Mouse (Mus musculus): Measurements from ENCODE around the gene Naa38. TPM values are rescaled to one million over a fixed set of nuclear protein-coding genes. Genes with fewer than 3 reads are reported as not detected.

Naa38 gene
- polyA plus RNA-seq, 1 experiment from 2014 or later = 105 TPM

DNA sequence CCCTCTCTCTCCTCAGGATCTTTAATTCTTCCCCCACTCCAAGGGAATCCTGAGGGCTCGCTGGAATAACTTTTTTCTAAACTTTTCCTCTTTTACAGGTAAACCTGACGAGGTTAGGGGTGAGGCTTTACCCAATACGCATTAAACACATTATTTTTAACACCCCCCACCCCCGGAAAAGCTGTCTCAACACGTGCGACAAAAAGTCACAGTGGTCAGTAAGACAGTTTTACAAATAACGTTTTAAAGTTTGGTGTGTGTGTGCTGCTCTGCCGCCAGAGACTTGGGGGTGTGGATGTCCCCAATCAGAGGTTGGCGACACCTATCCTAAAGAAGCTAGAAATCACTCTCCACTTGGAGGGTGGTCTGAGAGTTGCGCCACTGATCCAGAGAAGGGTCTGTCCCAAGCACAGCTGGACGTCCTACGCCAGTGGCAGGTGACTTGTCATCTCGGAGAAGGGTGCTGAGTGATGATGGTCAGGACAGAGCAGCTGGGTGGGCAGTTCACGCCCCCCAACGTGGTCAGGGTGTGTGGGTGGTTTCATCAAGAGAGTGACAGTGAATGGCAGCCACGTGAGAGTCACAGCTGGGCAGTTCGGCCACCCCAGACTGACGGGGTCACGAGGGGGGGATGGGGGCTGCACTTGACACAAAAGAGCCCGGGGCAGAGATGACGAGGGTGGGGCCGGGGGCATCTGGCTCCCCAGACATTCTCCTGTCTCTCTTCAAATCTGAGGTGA, 27.5 kb upstream of the Naa38 start:
- H3K27ac ChIP-seq = peak overlapping the region; percentile 100
- ATAC-seq = no peak
- peak overlapping the region; percentile 96 for H3K4me2 ChIP-seq (replicated peaks)
- under 1% methylated on average over 22 of the region's 22 CpGs for WGBS
- no peaks in the 10 kb centered on the region for H3K27me3 ChIP-seq
- peak overlapping the region; percentile 95 for H3K4me3 ChIP-seq (replicated peaks)
- H3K4me1 ChIP-seq (replicated peaks) = peaks cover 70% of the 10 kb centered on the region
- H3K9ac ChIP-seq (replicated peaks) = peak overlapping the region; percentile 99
- H3K9me3 ChIP-seq = no peaks in the 10 kb centered on the region
- peaks cover 16% of the 10 kb centered on the region for H3K36me3 ChIP-seq

DNA sequence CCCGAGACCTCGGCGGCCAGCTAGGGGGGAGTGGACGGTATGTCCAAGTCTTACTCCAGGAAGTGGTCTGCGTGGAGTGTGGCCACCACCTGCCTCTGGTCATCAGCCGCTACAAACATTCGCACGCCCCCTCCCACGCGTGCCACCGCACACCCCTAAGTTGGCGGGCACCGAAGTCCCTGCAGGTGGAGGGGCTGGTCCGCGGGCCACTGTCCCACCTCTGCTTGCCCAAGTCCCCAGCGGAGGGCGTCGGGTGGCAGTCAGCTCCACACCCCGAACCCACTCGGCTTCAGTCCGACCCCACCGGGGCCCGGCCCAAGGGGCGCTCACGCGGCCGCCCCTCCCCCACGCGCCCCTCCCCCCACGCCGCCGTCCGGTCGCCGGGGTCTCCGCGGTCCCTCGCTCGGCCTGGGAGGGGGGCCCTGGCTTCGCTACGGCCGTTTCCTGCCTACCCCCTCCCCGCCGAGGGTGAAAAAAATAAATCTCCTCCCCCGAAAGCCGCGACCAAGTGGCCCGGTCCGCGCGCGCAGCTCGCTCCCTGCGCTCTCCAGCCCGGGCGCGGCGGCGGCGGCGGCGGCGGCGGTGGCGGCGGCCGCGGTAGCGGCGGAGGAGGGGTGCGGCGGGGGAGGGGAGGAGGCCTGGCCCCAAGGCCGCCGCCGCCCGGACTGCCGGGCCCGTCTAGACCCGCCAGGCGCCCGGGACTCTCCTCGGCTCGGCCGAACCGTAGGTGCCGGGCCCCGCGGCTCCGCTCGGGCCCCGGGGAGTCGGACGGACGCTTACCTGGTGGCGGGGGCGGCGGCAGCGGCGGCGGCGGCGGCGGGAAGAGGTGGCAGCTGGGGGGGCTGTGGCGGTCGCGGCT, 26.7 kb upstream of the Naa38 start:
- WGBS = under 1% methylated on average over 46 of the region's 106 CpGs
- Histone ChIP-seq H3K4me2 (replicated peaks) (peak overlapping the region; percentile 96), H3K27ac (peak overlapping the region; percentile 100), H3K27me3 (no peaks in the 10 kb centered on the region), H3K4me1 (replicated peaks) (peaks cover 70% of the 10 kb centered on the region), H3K4me3 (replicated peaks) (peak overlapping the region; percentile 95), H3K9ac (replicated peaks) (peak overlapping the region; percentile 99), H3K9me3 (no peaks in the 10 kb centered on the region), H3K36me3 (peaks cover 14% of the 10 kb centered on the region)
- ATAC-seq = peak; percentile 7; the same call in 1 of the 2 replicates

DNA sequence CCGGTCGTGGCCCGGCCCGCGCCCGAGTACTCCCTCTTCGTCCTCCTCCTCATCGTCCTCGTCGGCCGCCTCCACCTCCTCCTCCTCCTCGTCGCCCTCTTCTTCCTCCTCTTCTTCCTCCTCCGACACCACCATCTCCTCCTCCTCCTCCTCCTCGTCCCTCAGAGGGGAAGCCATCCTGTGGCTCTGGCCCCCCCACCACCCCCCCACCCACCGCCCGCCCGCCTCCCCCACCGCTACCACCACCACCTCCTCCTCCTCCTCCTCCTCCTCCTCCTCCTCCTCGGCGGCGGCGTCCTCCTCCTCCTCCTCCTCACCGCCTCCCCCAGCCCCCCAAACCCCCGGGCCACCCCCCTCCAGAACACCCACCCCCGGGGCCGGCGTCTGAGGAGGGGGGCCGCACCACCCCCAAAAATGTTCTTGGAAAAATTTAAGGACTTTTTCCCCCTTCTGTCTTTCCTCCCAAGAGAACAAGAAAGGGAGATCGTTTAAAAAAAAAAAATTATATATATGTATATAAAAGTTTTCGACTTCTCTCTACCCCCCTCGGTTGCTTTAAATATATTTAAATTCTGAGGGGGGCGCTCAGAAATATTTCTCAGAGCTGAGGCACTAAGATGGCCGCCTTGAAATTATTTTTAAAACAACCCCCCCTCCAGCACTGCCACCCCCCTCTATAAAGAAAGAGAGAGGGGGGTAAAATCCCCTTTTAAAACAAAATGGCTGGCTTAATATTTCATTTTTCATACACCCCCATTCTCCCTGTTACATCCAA, 25.9 kb upstream of the Naa38 start, which contains the start of gene Chd3:
Gene Chd3, minus strand, starts transcription at position 192 of the 775 bp plus-strand sequence.
- H3K36me3 ChIP-seq = peaks cover 9% of the 10 kb centered on the region; the same call in 1 of the 2 replicates
- under 1% methylated on average over 24 of the region's 34 CpGs for WGBS
- H3K27me3 ChIP-seq = no peaks in the 10 kb centered on the region
- peak within 1 kb of the TSS; percentile 99 for H3K9ac ChIP-seq (replicated peaks)
- no peak for ATAC-seq
- peak within 1 kb of the TSS; percentile 96 for H3K4me2 ChIP-seq (replicated peaks)
- H3K4me1 ChIP-seq (replicated peaks) = peaks cover 62% of the 10 kb centered on the region
- H3K9me3 ChIP-seq = no peaks in the 10 kb centered on the region
- H3K27ac ChIP-seq = peak within 1 kb of the TSS; percentile 100
- H3K4me3 ChIP-seq (replicated peaks) = peak within 1 kb of the TSS; percentile 95

DNA sequence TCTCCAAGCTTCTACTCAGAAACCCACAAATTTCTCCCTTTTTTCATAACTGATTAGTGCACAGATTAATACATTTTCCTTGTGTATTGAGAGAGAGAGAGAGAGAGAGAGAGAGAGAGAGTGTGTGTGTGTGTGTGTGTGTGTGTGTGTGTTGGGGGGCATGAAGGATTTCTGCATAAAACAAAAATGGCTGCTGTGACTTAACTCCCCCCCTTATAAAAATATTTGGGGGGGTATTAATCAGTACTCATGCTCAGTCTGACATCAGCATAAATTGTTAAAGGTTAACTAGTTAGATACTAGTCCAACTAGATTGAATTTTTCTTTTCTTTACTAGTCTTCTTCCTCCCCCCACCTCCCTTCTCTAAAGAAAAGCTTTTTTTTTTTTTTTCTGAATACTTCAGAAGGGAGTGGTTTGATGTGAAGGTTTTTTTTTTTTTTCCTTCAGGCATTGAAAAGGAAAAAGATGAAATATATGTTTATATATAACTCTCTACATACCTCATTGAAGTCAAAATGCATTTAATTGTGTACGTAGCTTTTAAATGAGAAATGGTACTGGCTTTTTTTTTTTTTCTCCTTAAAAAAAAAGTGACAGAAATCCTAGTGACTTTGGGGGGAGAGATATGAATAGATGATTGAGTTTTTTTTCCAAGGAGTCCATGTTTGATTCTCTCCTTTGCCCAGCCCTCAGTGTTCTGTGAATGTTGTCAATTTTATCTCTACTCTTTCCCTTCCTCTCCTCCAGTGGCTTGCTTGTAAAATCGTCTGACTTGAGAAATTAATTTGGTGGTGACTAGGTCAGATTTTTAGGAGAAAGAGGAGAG, 25.1 kb upstream of the Naa38 start:
- Histone ChIP-seq H3K9ac (replicated peaks) (peak overlapping the region; percentile 99), H3K27me3 (no peaks in the 10 kb centered on the region), H3K36me3 (peaks cover 9% of the 10 kb centered on the region; the same call in 1 of the 2 replicates), H3K4me1 (replicated peaks) (peaks cover 54% of the 10 kb centered on the region), H3K9me3 (no peaks in the 10 kb centered on the region), H3K4me3 (replicated peaks) (peak overlapping the region; percentile 95), H3K4me2 (replicated peaks) (peak overlapping the region; percentile 96), H3K27ac (peak overlapping the region; percentile 100)
- ATAC-seq = no peak
- 23% methylated on average over 2 of the region's 2 CpGs for WGBS

DNA sequence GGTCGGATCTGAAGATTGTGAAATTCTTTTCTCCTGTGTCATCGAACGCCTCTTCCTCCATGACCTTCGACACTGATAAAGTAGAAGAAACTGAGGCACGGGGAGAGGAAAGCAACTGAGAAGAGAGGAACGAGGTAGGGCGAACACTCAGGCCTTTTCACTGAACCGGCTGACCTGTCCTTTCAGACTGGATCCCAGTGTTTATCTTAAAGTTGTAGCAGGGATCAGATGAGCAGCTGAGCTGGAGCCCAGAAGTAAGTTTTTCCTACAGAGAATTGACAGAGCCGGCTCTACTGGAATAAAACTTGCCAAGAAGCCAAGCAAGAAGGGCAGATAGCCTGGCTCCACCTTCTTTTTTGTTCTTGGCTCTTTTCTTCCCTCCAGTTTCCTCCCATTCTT, 24.5 kb upstream of the Naa38 start:
- H3K36me3 ChIP-seq = peaks cover 12% of the 10 kb centered on the region
- no peaks in the 10 kb centered on the region for H3K27me3 ChIP-seq
- no peaks in the 10 kb centered on the region for H3K9me3 ChIP-seq
- peak overlapping the region; percentile 79 for H3K27ac ChIP-seq
- H3K4me3 ChIP-seq (replicated peaks) = peak overlapping the region; percentile 19; the same call in 1 of the 2 replicates
- peak overlapping the region; percentile 42 for H3K4me2 ChIP-seq (replicated peaks)
- H3K9ac ChIP-seq (replicated peaks) = peak overlapping the region; percentile 48; the same call in 1 of the 2 replicates
- WGBS = 12% methylated on average over 9 of the region's 9 CpGs
- no peak for ATAC-seq
- H3K4me1 ChIP-seq (replicated peaks) = peaks cover 48% of the 10 kb centered on the region

DNA sequence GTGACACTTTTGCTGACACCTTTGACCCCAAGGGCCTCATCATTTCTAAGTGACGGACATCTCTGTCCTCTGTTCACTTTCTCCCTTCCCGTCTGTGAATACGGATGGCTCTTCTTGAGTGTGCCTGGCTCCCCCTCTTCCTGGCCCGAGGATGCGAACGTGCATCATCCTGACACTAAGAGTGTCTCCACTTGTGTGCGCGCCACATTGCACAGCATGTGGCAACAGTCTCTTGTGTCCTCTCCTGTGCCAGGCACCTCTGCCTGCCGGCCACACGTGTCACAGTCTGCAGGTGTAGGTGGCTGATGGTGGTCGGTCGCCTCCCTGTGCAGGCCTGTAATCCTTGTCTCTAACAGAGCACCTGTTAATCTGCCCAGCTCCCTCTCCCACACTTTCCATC, 23.7 kb upstream of the Naa38 start:
- no peak for ATAC-seq
- 21% methylated on average over 12 of the region's 12 CpGs for WGBS

DNA sequence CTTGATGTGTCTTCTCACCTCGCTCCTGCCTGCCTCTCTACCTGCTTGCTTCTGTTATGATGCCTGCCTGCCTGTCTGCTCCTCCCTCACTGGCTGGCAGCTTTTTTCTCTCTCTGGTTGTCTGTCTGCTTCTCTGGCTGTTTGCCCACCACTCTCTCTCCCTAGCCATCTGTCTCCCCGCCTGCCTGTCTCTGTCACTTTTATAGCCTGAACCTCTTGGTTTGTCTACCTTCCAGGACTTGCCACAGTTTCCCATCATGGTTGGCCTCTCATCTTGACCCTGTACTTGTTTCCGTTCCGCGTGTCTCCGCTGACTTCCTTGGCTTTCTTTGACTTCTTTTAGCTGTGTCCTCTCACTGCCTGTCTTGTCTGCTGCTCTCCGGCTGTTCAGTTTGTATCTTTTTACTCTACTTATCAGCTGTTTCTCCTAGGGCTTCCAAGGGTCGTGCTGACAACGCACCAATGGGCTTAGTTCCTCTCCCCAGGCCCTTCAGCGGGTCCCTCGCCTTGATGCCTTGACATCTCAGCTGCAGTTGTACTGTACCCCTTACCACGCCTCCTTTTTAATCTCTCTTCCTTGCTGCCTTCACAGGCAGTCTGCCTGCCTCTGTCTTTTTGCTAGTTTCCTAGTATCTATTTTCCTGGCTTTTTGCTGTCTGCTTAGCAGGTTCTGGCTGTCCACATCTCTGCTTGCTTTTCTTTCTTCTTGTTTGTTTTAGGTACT, 23.1 kb upstream of the Naa38 start:
- Histone ChIP-seq H3K36me3 (peaks cover 13% of the 10 kb centered on the region), H3K9ac (replicated peaks) (peak overlapping the region; percentile 48), H3K27me3 (no peaks in the 10 kb centered on the region), H3K4me3 (replicated peaks) (peak overlapping the region; percentile 19; the same call in 1 of the 2 replicates), H3K9me3 (no peaks in the 10 kb centered on the region), H3K4me1 (replicated peaks) (peaks cover 41% of the 10 kb centered on the region), H3K27ac (peak overlapping the region; percentile 79), H3K4me2 (replicated peaks) (peak overlapping the region; percentile 42)
- ATAC-seq = no peak
- 47% methylated on average over 12 of the region's 12 CpGs for WGBS

More for the DNA sequence above, 23.7 kb upstream of the Naa38 start:
- no peaks in the 10 kb centered on the region for H3K27me3 ChIP-seq
- H3K9ac ChIP-seq (replicated peaks) = peak overlapping the region; percentile 48
- H3K9me3 ChIP-seq = no peaks in the 10 kb centered on the region
- peak overlapping the region; percentile 79 for H3K27ac ChIP-seq
- peak overlapping the region; percentile 42 for H3K4me2 ChIP-seq (replicated peaks)
- H3K4me1 ChIP-seq (replicated peaks) = peaks cover 43% of the 10 kb centered on the region
- H3K4me3 ChIP-seq (replicated peaks) = peak overlapping the region; percentile 19
- peaks cover 13% of the 10 kb centered on the region for H3K36me3 ChIP-seq

DNA sequence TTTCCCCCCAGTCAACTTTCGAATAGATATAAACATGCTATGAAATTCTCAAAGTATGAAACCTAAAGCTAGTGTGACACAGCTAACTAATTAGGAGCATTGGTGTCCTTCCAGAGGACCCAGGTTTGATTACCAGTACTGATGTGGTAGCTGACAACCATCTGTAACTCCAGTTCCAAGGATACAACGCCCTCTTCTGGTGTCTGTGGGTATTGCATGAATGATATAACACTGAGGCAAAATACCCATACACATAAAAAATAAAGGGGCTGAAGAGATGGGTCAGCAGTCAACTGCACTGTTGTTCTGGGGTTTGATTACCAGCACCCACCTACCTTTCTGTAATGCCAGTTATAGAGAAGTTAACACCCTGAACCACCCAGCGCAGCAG, 22.5 kb upstream of the Naa38 start:
- H3K4me3 ChIP-seq (replicated peaks) = no peak overlapping the region
- H3K4me1 ChIP-seq (replicated peaks) = peaks cover 35% of the 10 kb centered on the region
- no peak overlapping the region for H3K4me2 ChIP-seq (replicated peaks)
- 67% methylated on average over 3 of the region's 3 CpGs for WGBS
- peak overlapping the region; percentile 79; the same call in 1 of the 2 replicates for H3K27ac ChIP-seq
- no peaks in the 10 kb centered on the region for H3K27me3 ChIP-seq
- H3K9me3 ChIP-seq = no peaks in the 10 kb centered on the region
- no peak for ATAC-seq
- no peak overlapping the region for H3K9ac ChIP-seq (replicated peaks)
- peaks cover 17% of the 10 kb centered on the region for H3K36me3 ChIP-seq

DNA sequence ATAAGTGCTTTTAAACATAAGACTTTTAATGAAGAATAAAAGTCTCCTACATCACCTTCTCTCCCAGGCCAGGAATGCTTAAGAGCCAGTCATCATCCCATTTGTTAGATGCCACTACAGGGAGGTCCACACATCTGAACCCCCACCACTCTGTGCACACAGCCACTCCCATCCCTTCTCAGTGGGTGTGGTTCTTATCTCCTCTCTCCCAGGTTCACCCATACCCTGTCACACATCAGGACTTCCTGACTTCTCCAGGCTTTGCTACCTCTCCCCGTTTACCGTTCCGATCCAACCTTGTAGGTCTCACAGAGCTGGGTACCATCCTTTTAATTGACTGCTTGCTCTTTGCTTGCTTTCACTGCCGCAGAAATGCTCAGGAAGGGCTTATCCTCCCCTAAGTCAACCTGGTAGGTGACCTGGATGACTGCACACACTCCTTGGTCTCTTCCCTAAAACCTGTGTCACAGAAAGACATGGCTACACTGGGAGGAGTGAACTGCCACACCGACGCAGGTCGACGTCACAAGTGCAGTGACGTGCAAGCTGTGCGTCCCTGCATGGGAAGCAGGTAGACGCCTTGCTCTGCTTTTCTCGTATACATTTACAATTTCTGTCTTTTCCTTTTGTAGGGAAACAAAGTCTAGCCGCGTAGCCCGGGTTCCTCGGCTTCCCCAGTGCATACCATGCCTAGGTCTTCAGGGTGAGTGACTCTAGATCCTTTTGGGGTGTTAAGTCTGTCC, 21.9 kb upstream of the Naa38 start:
- peaks cover 31% of the 10 kb centered on the region for H3K4me1 ChIP-seq (replicated peaks)
- H3K9ac ChIP-seq (replicated peaks) = no peak overlapping the region
- H3K9me3 ChIP-seq = no peaks in the 10 kb centered on the region
- no peak overlapping the region for H3K4me3 ChIP-seq (replicated peaks)
- peaks cover 20% of the 10 kb centered on the region for H3K36me3 ChIP-seq
- WGBS = 94% methylated on average over 16 of the region's 16 CpGs
- ATAC-seq = no peak
- no peak overlapping the region for H3K4me2 ChIP-seq (replicated peaks)
- H3K27me3 ChIP-seq = no peaks in the 10 kb centered on the region
- H3K27ac ChIP-seq = no peak overlapping the region

DNA sequence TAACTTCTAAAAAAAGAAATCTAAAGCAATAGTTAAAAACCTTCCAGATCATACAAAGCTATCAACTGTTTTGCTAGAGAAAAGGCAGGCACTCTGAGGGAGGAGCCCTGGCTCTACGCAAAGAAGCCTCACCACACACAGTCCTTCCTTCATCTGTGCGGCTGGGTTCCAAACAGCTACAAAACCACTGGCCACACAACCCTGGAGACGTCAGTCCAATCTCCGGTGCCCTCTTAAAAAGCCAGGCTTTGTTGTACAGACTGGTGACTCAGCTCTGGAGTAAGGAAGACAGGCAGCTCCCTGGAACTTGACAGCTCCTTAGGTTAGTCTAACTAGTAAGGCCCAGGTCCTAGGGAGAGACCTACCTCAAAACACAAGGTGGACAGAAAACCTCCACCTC, 19.6 kb upstream of the Naa38 start:
- H3K9me3 ChIP-seq = no peaks in the 10 kb centered on the region
- ATAC-seq = no peak
- no peaks in the 10 kb centered on the region for H3K27me3 ChIP-seq
- peaks cover 20% of the 10 kb centered on the region for H3K36me3 ChIP-seq
- H3K4me1 ChIP-seq (replicated peaks) = peaks cover 24% of the 10 kb centered on the region
- H3K27ac ChIP-seq = no peak overlapping the region
- H3K9ac ChIP-seq (replicated peaks) = no peak overlapping the region
- 93% methylated on average over 4 of the region's 4 CpGs for WGBS
- no peak overlapping the region for H3K4me2 ChIP-seq (replicated peaks)
- no peak overlapping the region for H3K4me3 ChIP-seq (replicated peaks)
